Mouse (Mus musculus): ENCODE measurements around the gene Shank2.

Gene Shank2

DNA sequence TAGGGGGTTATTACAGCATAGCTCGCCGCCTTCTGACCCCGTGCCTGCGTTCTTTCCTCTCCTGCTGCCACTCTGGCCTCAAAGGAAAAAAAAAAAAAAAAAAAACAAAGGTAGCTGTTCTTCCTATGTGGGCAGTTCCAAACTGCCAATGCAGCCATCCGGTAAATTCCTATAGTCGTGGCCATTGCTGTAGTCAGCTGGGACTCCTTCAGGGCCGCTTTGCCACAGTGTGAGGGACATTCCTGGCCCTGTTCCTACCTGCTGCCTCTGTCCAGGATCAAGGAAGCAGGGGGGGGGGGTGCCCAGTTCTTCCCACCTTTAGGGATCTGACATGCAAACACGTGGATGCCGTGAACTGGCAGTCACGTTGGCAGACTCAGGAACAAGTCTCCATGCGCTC is 29.1 kb downstream of the Shank2 start:
- DNase-seq (ENCODE audit: low read depth, low spot score) = no peak

DNA sequence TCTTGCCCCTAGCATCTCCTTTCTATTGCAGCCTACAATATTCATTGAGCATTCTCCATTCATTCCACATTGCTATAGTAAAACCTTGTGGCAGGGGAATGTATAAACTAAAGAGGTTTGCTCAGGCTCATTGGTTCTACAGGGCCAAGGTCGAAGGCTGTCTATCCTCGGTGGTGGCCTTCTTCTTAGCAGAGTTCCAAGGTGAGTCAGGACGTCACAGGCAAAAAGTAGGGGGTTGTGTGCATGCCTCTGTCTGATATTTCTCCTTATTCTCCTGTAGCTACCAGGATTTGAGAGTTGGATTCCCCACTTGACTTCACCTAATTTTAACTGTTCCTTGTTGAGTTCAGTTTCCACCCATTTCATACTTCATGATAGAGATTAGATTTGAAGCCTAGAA is 29.9 kb downstream of the Shank2 start:
- DNase-seq (ENCODE audit: low read depth, low spot score) = no peak

DNA sequence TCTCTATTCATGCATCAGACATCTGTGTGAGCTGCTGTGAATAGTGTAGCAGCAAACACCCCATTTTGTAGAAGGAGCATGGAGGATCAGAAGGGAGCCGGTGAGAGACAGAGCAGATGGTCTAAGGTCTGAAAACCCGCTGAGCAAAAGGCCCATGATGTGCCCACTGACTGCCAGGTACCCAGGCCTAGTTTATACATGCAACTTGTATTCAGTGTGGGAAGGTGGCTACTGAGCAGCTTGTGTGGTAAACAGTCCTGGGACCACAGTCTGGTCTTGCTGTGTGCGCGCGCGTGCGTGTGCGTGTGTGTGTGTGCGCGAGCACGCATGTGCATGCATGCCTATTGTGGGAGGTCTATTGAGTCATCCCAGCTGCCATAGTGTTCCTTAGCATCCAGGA is 35.8 kb downstream of the Shank2 start:
- no peak for DNase-seq (ENCODE audit: low read depth, low spot score)

DNA sequence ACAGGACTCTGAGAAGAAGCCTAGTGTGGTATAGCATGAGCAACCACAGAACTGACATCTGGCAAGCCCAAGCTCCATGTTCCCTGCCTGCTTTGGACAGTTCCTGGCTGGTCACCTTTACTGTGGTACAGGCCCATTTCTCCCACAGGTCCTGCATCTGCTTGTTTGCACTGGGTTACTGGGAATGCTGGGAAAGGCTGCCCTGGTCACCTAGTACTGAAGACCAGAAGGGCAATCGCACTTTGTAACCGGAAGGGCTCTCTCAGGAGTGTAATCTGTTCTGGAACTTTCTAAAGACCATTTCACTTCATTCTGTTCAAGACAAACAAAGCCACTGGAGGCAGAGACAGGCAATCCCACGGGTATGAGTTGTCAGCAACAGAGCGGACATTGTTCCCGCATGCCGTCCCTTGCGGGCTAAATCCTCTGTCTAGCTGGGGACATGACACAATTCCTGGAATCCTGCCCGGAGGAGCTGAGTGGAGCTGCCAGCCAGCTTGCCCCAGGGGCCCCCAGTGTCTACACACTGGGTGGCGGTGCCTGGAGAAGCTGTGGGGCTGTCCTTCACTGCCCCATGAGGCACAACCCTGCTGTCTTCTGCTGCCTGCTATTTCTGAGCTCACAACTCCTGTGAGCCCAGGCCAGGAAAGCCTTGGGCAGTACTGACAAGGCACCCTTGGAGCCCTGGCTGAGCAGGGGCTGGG is 36.4 kb downstream of the Shank2 start:
- DNase-seq (ENCODE audit: low read depth, low spot score) = no peak

- DNase-seq (ENCODE audit: low read depth, low spot score) = no peak
These were observed 37.0 kb downstream of the Shank2 start for GRCm38 (mm10) chr7:144038741-144039140.

DNA sequence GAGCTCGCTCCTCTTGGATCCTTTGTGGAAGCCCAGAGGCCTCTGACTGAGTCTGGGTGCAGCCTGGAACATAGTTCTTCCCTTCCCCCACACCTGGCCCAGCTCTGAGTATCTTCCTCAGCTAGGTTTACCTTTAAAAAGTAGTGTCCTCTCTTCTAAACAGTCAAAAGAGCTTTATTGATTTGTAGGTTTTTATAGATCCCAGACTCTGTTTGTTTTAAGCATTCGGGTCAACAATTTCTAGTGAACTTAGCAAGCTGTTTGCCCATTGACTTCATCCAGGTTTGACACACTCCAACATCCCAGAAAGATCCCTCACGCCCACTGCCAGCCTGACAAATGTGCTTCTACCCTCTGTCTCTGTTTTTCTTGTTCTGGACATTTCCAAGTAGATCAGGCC is 38.6 kb downstream of the Shank2 start:
- no peak for DNase-seq (ENCODE audit: low read depth, low spot score)

GRCm38 (mm10) chr7:144052076-144052475 is 50.3 kb downstream of the Shank2 start:
- no peak for DNase-seq (ENCODE audit: low read depth, low spot score)

GRCm38 (mm10) chr7:144055188-144055587 is 53.5 kb downstream of the Shank2 start:
- DNase-seq (ENCODE audit: low read depth, low spot score) = no peak

GRCm38 (mm10) chr7:144055702-144056531 is 54.2 kb downstream of the Shank2 start:
- DNase-seq (ENCODE audit: low read depth, low spot score) = no peak

DNA sequence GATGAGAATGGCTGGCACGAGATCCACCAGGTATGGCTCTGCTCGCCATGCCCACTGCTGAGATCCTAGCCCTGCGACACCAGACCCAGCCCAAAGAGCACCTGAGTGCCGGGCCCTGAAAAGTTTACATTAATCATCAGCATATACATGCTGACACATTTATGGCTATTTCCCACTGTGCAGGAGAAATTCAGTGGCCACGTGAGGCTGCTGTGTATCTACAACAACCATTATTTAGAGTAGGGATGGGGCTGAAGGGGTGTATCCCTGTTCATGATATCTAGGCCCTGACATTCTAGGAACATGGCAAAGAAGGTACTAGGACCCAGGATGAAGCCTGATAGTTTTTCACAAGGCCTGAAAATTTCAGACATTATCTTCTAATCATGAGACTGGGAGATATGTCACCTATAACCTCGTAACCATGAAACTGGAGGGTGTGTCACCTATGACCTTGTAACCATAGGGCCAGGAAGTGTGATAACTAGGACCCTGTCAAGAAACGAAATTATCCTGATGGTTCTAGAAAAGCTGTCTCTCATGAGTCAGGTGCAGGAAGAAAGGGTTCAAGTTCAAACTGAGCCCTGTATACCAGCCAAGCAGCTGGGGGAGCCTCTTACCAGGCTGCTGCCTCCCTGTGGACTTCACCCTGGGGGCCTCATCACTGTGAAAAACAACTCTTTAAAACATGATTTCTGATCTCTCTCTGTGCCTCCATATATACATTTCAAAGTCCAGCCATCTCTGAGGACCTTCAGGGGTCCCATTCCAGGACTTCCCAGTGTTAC is 68.6 kb downstream of the Shank2 start:
- DNase-seq (ENCODE audit: low read depth, low spot score) = no peak

DNA sequence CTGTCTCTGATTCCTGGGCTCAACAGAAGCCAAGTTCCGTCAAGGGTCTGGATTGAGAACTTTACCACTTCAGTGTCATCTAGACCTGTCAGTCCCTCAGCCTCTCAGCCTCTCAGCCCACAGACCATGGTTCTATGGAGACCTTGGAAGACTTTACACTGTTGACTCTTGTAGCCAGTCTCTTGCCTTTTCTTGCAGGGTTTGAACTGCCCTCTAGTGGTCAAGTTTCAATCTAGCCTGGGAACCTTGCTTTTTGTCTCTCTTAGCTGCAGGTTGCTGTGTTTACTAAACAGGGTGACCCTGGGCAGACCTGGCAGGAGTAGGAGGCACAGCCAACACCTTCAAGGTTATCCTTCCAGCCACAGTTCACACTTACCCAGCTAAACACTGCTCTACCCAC is 70.5 kb downstream of the Shank2 start:
- DNase-seq (ENCODE audit: low read depth, low spot score) = no peak

- DNase-seq (ENCODE audit: low read depth, low spot score) = no peak
These were observed 71.1 kb downstream of the Shank2 start for GRCm38 (mm10) chr7:144072856-144073255.

DNA sequence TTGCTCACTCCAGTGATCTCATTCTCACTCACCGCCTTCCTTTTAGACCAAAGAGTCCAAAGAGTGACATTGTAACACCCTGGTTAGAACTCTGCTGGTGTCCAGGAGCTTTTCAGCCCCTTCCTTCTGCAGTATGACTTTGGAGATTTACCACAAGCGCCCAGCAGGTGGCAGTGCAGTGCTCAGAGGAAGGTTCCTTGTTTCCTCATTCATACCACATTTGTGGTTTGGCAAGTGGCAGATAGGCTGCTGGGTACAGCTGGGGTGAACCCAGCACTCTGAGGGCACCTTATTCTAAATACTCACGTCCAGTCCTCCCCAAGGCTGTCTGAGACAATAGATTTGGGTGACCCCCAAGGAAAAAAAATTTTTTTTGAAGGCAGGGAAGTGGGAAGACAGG is 73.0 kb downstream of the Shank2 start:
- peak; percentile 44 for DNase-seq (ENCODE audit: low read depth, low spot score)

DNA sequence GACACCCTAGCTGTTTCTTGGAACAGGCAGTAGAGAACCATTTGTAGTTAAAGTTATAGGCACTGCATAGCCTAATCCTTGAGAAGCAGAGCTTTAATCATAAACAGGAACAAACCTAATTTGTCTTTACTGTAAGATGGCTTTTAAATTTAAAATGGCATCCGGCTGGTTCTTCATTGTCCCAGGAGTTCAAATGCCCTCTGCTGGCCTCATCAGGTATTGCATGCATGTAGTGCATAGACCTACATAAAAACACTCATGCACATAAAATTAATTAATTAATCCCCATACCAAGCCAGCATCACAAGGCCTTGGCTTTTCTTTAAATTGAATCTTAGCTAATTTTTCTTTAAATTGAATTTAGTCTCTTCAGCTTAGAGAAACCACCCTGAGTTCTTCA is 76.9 kb downstream of the Shank2 start:
- peak; percentile 14 for DNase-seq (ENCODE audit: low read depth, low spot score)

DNA sequence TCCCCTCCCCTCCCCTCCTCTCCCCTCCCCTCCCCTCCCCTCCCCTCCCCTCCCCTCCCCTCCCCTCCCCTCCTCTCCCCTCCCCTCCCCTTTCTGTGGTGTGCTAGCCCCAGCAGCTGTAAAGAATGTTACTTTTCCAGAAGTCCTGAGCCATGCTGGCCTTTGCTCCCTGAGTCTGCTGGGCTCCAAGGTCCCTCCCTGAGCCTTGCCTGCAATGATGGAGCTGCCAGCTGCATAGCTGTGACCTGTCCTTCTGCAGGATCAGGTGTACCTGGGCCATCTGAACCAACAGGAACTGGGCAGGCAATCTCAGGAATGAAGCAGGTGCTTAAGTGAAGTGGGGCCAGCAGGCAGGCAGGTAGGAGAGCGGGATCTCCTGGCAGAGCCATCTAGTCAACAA is 78.1 kb downstream of the Shank2 start:
- no peak for DNase-seq (ENCODE audit: low read depth, low spot score)

GRCm38 (mm10) chr7:144081448-144081847 is 79.7 kb downstream of the Shank2 start:
- DNase-seq (ENCODE audit: low read depth, low spot score) = peak; percentile 6

- no peak for DNase-seq (ENCODE audit: low read depth, low spot score)
These were observed 80.2 kb downstream of the Shank2 start for GRCm38 (mm10) chr7:144081963-144082362.

GRCm38 (mm10) chr7:144087277-144087676 is 85.5 kb downstream of the Shank2 start:
- no peak for DNase-seq (ENCODE audit: low read depth, low spot score)

DNA sequence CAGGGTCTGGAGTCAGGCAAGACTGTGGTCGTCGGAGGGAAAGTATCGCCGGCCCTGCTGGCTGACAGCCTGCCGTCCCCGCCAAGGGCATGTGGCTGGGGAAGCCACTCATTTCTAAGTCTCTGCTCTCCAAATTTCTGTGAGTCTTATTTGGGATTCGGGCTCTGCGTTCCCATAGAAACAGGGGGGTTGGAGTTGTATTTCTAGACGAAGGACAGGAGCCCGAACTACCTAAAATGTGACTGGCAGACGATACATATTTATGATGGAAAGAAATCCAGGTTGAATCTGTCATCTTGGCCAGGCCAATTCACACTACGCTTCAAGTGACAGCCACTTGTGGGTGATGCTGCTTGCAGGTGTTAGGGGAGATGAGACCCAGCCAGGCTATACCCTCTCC is 92.4 kb downstream of the Shank2 start:
- DNase-seq (ENCODE audit: low read depth, low spot score) = no peak

- DNase-seq (ENCODE audit: low read depth, low spot score) = no peak
These were observed 95.6 kb downstream of the Shank2 start for GRCm38 (mm10) chr7:144097314-144097713.

DNA sequence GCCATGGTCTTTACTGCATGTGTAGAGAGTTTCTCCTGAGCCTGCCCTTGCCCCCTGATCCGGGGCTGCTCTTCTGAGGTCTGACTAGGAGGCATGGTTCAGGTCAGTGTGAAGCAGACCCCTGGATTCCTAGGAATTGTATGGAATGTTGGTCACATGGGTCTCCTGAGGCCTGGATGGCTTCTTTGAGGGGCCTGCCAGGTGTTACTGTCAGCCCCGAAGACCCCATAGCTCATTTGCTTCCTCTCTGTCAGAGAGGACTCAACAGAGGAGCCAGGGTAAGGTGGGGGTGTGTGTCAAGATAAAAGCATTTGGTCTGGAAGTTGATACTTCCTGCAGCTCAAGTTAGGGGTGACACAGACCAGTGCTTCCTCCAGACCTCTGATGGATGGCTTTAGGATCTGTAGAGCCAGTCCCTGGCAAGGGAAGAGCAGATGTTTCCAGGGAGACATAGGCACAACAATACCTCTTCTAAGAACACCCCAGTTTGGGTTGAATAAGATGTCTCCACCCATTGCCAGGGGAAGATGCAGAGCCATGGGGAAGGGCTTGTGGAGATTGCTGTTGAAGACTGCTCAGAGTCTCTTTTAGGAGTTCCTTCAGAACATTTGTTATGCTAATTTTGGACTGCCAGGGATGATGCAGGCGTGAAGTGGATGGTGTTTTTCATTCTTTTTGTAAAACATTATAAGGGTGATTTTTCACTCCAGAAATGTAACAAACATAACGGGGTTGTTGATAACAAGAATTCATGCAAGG is 100.7 kb downstream of the Shank2 start:
- no peak for DNase-seq (ENCODE audit: low read depth, low spot score)

DNA sequence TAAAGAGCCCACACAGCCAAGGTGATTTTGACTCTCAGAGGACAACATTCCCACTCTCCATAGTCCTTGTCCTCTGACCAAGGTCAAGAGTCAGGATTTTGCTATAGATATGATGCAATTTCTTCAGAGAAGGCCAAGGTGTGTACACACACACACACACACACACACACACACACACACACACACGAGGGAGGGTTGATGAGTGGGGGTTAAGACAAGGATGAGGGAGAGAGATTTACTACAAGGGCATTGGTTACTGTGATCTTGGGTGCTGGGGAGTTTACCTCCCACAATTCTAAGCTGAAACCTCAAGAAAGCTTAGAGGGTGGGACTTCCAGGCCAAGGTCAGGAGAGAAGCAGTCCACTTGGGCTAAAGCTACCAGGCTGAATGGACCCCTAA is 104.2 kb downstream of the Shank2 start:
- no peak for DNase-seq (ENCODE audit: low read depth, low spot score)
